Comparison of ENCODE assay signal across 19 mouse cellular contexts in genomic region chr4:107774868-107775267, GRCm38 (mm10). TPM values are rescaled to one million over a fixed set of nuclear protein-coding genes. Genes with fewer than 3 reads are reported as not detected.
A peak's percentile ranks its signal among the peaks of the same experiment; 100 is the strongest.
DNase-seq lines count a peak whose midpoint lies in the region; ATAC-seq and TF ChIP-seq lines count a peak whose summit lies in the region.
"Had no signal": no experiment of that assay in that cellular context is flagged by ENCODE, and none has a peak within 500 bp of the region (broad histone marks: within the 10 kb centered on the region; RNA-seq: fewer than 3 reads in every experiment).

No protein-coding gene starts in this region.

- H3K27ac ChIP-seq in forebrain, embryonic 12.5 days = peak overlapping the region; percentile 78; the same call in 1 of the 2 replicates
- H3K27ac ChIP-seq in forebrain, embryonic 11.5 days (ENCODE audit: low read depth, low read length) = no peak overlapping the region
- H3K27ac ChIP-seq in liver, adult 2 months (replicated peaks; ENCODE audit: insufficient read depth, low read depth, low read length) = no peak overlapping the region
- no peak overlapping the region for H3K27ac ChIP-seq in liver, embryonic 12.5 days
- H3K27ac ChIP-seq in midbrain, embryonic 13.5 days = peak overlapping the region; percentile 65; the same call in 1 of the 2 replicates
- H3K27ac ChIP-seq in midbrain, embryonic 16.5 days (ENCODE audit: low read length) = no peak overlapping the region
- H3K27ac ChIP-seq: embryonic facial prominence, embryonic 13.5 days; gastrocnemius, adult 2 months; heart, embryonic 13.5 days had no signal

- H3K9me3 ChIP-seq in forebrain, embryonic 12.5 days = no peaks in the 10 kb centered on the region
- H3K9me3 ChIP-seq in forebrain, embryonic 11.5 days (ENCODE audit: control insufficient read depth, low read length) = no peaks in the 10 kb centered on the region; the same call in 1 of the 2 replicates
- H3K9me3 ChIP-seq in liver, embryonic 12.5 days (replicated peaks) = 0 out of 2 replicates have a peak, but pooled peaks cover 6% of the 10 kb centered on the region
- no peaks in the 10 kb centered on the region for H3K9me3 ChIP-seq in midbrain, embryonic 13.5 days
- no peaks in the 10 kb centered on the region for H3K9me3 ChIP-seq in midbrain, embryonic 16.5 days (replicated peaks; ENCODE audit: control insufficient read depth, low read length, poor library complexity, severe bottlenecking)
- H3K9me3 ChIP-seq: embryonic facial prominence, embryonic 13.5 days had no signal

- no peaks in the 10 kb centered on the region for H3K79me2 ChIP-seq in liver, adult 2 months (ENCODE audit: control insufficient read depth, insufficient read depth, low read length)

- TF ChIP-seq CTCF in liver, adult 2 months (IDR thresholded peaks at IDR 0.05; ENCODE audit: low read depth, low read length) = no peak

- no peaks in the 10 kb centered on the region for H3K36me3 ChIP-seq in forebrain, embryonic 12.5 days (replicated peaks)
- no peaks in the 10 kb centered on the region for H3K36me3 ChIP-seq in forebrain, embryonic 11.5 days (ENCODE audit: control insufficient read depth, insufficient read depth, low read length)
- H3K36me3 ChIP-seq in liver, adult 2 months (ENCODE audit: control insufficient read depth, insufficient read depth, low read length) = no peaks in the 10 kb centered on the region
- H3K36me3 ChIP-seq in liver, embryonic 12.5 days = no peaks in the 10 kb centered on the region
- H3K36me3 ChIP-seq in midbrain, embryonic 13.5 days = no peaks in the 10 kb centered on the region
- no peaks in the 10 kb centered on the region for H3K36me3 ChIP-seq in midbrain, embryonic 16.5 days (ENCODE audit: control insufficient read depth, insufficient read depth, low read length)
- H3K36me3 ChIP-seq: embryonic facial prominence, embryonic 13.5 days; heart, embryonic 13.5 days had no signal

- ATAC-seq in forebrain, embryonic 12.5 days (ENCODE audit: low FRiP score) = no peak
- ATAC-seq in forebrain, embryonic 11.5 days (replicated peaks; ENCODE audit: low FRiP score) = no peak
- no peak for ATAC-seq in liver, embryonic 12.5 days
- no peak for ATAC-seq in midbrain, embryonic 13.5 days
- no peak for ATAC-seq in midbrain, embryonic 16.5 days
- ATAC-seq: activated CD4-positive, CD25-positive, alpha-beta regulatory T cell, adult 4 months; Patski had no signal

- no peak overlapping the region for H3K9ac ChIP-seq in forebrain, embryonic 12.5 days
- no peak overlapping the region for H3K9ac ChIP-seq in forebrain, embryonic 11.5 days (ENCODE audit: low read length)
- no peak overlapping the region for H3K9ac ChIP-seq in liver, adult 2 months (ENCODE audit: low read depth, low read length)
- no peak overlapping the region for H3K9ac ChIP-seq in liver, embryonic 12.5 days
- no peak overlapping the region for H3K9ac ChIP-seq in midbrain, embryonic 13.5 days (replicated peaks)
- no peak overlapping the region for H3K9ac ChIP-seq in midbrain, embryonic 16.5 days (ENCODE audit: low read depth, low read length)
- H3K9ac ChIP-seq: embryonic facial prominence, embryonic 13.5 days; heart, embryonic 13.5 days; hindbrain, embryonic 14.5 days had no signal

- DNase-seq in forebrain, embryonic 11.5 days (ENCODE audit: low spot score) = no peak
- peak; percentile 2 for DNase-seq in liver, adult 2 months (ENCODE audit: extremely low read depth, low read depth, low spot score)
- no peak for DNase-seq in right cerebral cortex, postnatal 4 days
- DNase-seq: adrenal gland, postnatal 14 days; cerebellum, adult 11-12 months; cerebellum, adult 9-10 months; cerebellum, postnatal 25 days; gastrocnemius, adult 2 months; gastrocnemius, postnatal 25 days; heart, postnatal 36 days had no signal

- peaks cover 39% of the 10 kb centered on the region for H3K4me1 ChIP-seq in forebrain, embryonic 12.5 days
- peaks cover 8% of the 10 kb centered on the region; the same call in 1 of the 2 replicates for H3K4me1 ChIP-seq in forebrain, embryonic 11.5 days (replicated peaks; ENCODE audit: control insufficient read depth, insufficient read depth, low read length)
- H3K4me1 ChIP-seq in liver, adult 2 months (ENCODE audit: control insufficient read depth, insufficient read depth, low read length) = no peaks in the 10 kb centered on the region
- H3K4me1 ChIP-seq in liver, embryonic 12.5 days = peaks cover 19% of the 10 kb centered on the region
- H3K4me1 ChIP-seq in midbrain, embryonic 13.5 days (replicated peaks) = peaks cover 28% of the 10 kb centered on the region
- peaks cover 5% of the 10 kb centered on the region; the same call in 1 of the 2 replicates for H3K4me1 ChIP-seq in midbrain, embryonic 16.5 days (ENCODE audit: control insufficient read depth, insufficient read depth, low read length)

- WGBS in forebrain, embryonic 12.5 days = 83% methylated on average over 2 of the region's 2 CpGs
- 83% methylated on average over 2 of the region's 2 CpGs for WGBS in forebrain, embryonic 11.5 days
- WGBS in liver, adult 2 months = 23% methylated on average over 2 of the region's 2 CpGs
- 35% methylated on average over 2 of the region's 2 CpGs for WGBS in liver, embryonic 12.5 days (ENCODE audit: insufficient replicate concordance)
- 78% methylated on average over 2 of the region's 2 CpGs for WGBS in midbrain, embryonic 13.5 days
- 81% methylated on average over 2 of the region's 2 CpGs for WGBS in midbrain, embryonic 16.5 days

- H3K27me3 ChIP-seq in forebrain, embryonic 12.5 days = no peaks in the 10 kb centered on the region; the same call in 1 of the 2 replicates
- H3K27me3 ChIP-seq in forebrain, embryonic 11.5 days (ENCODE audit: control insufficient read depth, insufficient read depth, low read length) = no peaks in the 10 kb centered on the region
- no peaks in the 10 kb centered on the region for H3K27me3 ChIP-seq in liver, adult 2 months (ENCODE audit: control insufficient read depth, insufficient read depth, low read length)
- H3K27me3 ChIP-seq in liver, embryonic 12.5 days (replicated peaks) = no peaks in the 10 kb centered on the region
- H3K27me3 ChIP-seq in midbrain, embryonic 13.5 days = no peaks in the 10 kb centered on the region; the same call in 1 of the 2 replicates
- H3K27me3 ChIP-seq in midbrain, embryonic 16.5 days (ENCODE audit: control insufficient read depth, insufficient read depth, low read depth, low read length) = no peaks in the 10 kb centered on the region
- H3K27me3 ChIP-seq: embryonic facial prominence, embryonic 13.5 days; Patski had no signal

- no peak for TF ChIP-seq POLR2A in liver, adult 2 months (IDR thresholded peaks at IDR 0.05; ENCODE audit: extremely low read depth, insufficient read depth, low read length)

- H3K4me3 ChIP-seq in forebrain, embryonic 12.5 days (replicated peaks) = no peak overlapping the region
- H3K4me3 ChIP-seq in forebrain, embryonic 11.5 days (ENCODE audit: low read depth, low read length) = no peak overlapping the region
- no peak overlapping the region for H3K4me3 ChIP-seq in liver, adult 2 months (ENCODE audit: insufficient read depth, low read depth, low read length)
- H3K4me3 ChIP-seq in liver, embryonic 12.5 days = no peak overlapping the region
- no peak overlapping the region for H3K4me3 ChIP-seq in midbrain, embryonic 13.5 days (replicated peaks)
- no peak overlapping the region for H3K4me3 ChIP-seq in midbrain, embryonic 16.5 days (ENCODE audit: low read depth, low read length)
- H3K4me3 ChIP-seq: embryonic facial prominence, embryonic 13.5 days; gastrocnemius, adult 2 months; heart, embryonic 13.5 days had no signal

- no peak overlapping the region for H3K4me2 ChIP-seq in forebrain, embryonic 12.5 days
- H3K4me2 ChIP-seq in forebrain, embryonic 11.5 days (ENCODE audit: low read depth, low read length, severe bottlenecking) = no peak overlapping the region
- H3K4me2 ChIP-seq in liver, embryonic 12.5 days = no peak overlapping the region
- H3K4me2 ChIP-seq in midbrain, embryonic 13.5 days (replicated peaks) = no peak overlapping the region
- H3K4me2 ChIP-seq in midbrain, embryonic 16.5 days (ENCODE audit: low read length) = no peak overlapping the region
- H3K4me2 ChIP-seq: embryonic facial prominence, embryonic 13.5 days; heart, embryonic 13.5 days; hindbrain, embryonic 14.5 days had no signal

RNA-seq across cellular contexts. Expression of gene Lrp8, which starts 27.2 kb away (rescaled TPM):
- 43.3 and 48.3 TPM in 2 replicates for polyA plus RNA-seq in forebrain, embryonic 12.5 days (2016; fragmentation: Nextera tagmentation; extraction: Ambion mirVana)
- polyA plus RNA-seq in forebrain, embryonic 11.5 days (2014; fragmentation: Nextera tagmentation; extraction: Ambion mirVana) = 33.9 and 36.6 TPM in 2 replicates
- total RNA-seq in liver, adult 2 months (2014; rRNA removed) = 0.09 and 0.27 TPM in 2 replicates
- 0.09 and 0.11 TPM in 2 replicates for polyA plus RNA-seq in liver, adult 2 months (2012; rRNA removed)
- 7.6 and 8.5 TPM in 2 replicates for polyA plus RNA-seq in liver, embryonic 12.5 days (2016; fragmentation: Nextera tagmentation; extraction: Ambion mirVana)
- 39.2 and 50.0 TPM in 2 replicates for polyA plus RNA-seq in midbrain, embryonic 13.5 days (2015; fragmentation: Nextera tagmentation; extraction: Ambion mirVana)
- 44.4 and 56.0 TPM in 2 replicates for polyA plus RNA-seq in midbrain, embryonic 16.5 days (2015; fragmentation: Nextera tagmentation; extraction: Ambion mirVana)

Comparison
In these comparisons a context has a peak if more than half of its experiments do, and no peak if none do; other contexts are left out.
1. H3K27ac ChIP-seq: peak in forebrain, embryonic 12.5 days (single experiment) and midbrain, embryonic 13.5 days (single experiment); none in forebrain, embryonic 11.5 days (single experiment), liver, adult 2 months (single experiment), liver, embryonic 12.5 days (single experiment) and midbrain, embryonic 16.5 days (single experiment).